Mouse (Mus musculus) liver, adult 2 months (tissue): ENCODE results near the gene Tnfaip8l3.

Experiments used
- CTCF ChIP-seq: fragments of 200-500 bp; IDR thresholded peaks from 2 replicates; pipeline ENCODE4 v1.5.1; 2011; ENCODE audit warnings: low read depth, low read length, control low read depth
- POLR2A ChIP-seq: fragments of 200-500 bp; IDR thresholded peaks from 2 replicates; pipeline ENCODE4 v1.6.1; 2011; ENCODE audit warnings: low read length, control low read depth; ENCODE audit not compliant: insufficient read depth; ENCODE audit errors: extremely low read depth

DNA sequence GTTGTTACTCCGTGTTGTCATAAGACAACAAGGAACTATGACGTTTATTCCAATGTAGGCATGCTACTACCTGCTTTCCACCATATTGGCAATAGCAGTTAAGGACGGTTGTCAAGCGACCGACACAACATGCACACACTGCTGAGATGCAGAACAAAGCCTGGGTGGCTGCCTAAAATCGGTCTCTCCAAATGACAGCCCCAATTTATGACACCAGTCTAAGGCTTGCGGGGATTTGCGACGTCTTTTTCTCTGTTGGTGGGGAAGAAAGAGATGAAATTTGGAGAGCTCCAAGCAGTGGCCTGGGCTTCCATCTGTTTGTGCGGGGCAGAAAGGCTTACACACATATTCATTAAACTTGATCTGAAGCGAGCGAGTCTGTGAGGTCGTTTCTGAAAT, 94.3 kb downstream of the Tnfaip8l3 start:
- TF ChIP-seq CTCF (no peak), POLR2A (no peak)
